Mouse (Mus musculus): ENCODE results near the gene Mup12. TPM values are rescaled to one million over a fixed set of nuclear protein-coding genes. Genes with fewer than 3 reads are reported as not detected.

The Mup12 gene
- polyA plus RNA-seq (2014; fragmentation: Illumina TruSeq; extraction: RNeasy Lipid Tissue Mini Kit (QIAGEN cat#74804); ENCODE audit: insufficient read depth, low read depth, low replicate concordance), result not detected

GRCm38 (mm10) chr4:60741226-60741625 is at the start of gene Mup12:
Gene Mup12, minus strand, starts transcription at chr4:60741326.

Other genes with a start within 250 kb of the Mup12 start
- not detected for gene Mup1, start 239.4 kb downstream of the Mup12 start, polyA plus RNA-seq (2014; fragmentation: Illumina TruSeq; extraction: RNeasy Lipid Tissue Mini Kit (QIAGEN cat#74804); ENCODE audit: insufficient read depth, low read depth, low replicate concordance)
- gene Mup10, start 159.1 kb downstream of the Mup12 start, polyA plus RNA-seq (2014; fragmentation: Illumina TruSeq; extraction: RNeasy Lipid Tissue Mini Kit (QIAGEN cat#74804); ENCODE audit: insufficient read depth, low read depth, low replicate concordance), result not detected
- gene Mup11, start 78.9 kb downstream of the Mup12 start, polyA plus RNA-seq (2014; fragmentation: Illumina TruSeq; extraction: RNeasy Lipid Tissue Mini Kit (QIAGEN cat#74804); ENCODE audit: insufficient read depth, low read depth, low replicate concordance), result 0.35 TPM
- 2.2 TPM for gene Mup22, start 80.1 kb upstream of the Mup12 start, polyA plus RNA-seq (2014; fragmentation: Illumina TruSeq; extraction: RNeasy Lipid Tissue Mini Kit (QIAGEN cat#74804); ENCODE audit: insufficient read depth, low read depth, low replicate concordance)